Mouse (Mus musculus) liver, embryonic 14.5 days (tissue): Measurements from ENCODE around the gene Col18a1. TPM values are rescaled to one million over a fixed set of nuclear protein-coding genes. Genes with fewer than 3 reads are reported as not detected.
A peak's percentile ranks its signal among the peaks of the same experiment; 100 is the strongest.

ENCODE experiments used
- ATAC-seq: fragments of 200-750 bp; cut with Nextera tagmentation; 2 replicates; pipeline ENCODE4 v1.8.0; 2017; ENCODE audit warnings: moderate number of reproducible peaks, mild to moderate bottlenecking, moderate library complexity; ENCODE audit not compliant: insufficient read depth
- DNase-seq, 3 experiments: peaks; one replicate each; pipeline ENCODE4 v3.0.0-alpha.2; 2012 to 2013; ENCODE audit warnings: low read depth in 3 of 3, low spot score in 3 of 3
- H3K27ac ChIP-seq: fragments of 300-500 bp; sonication (generic); 2 replicates; pipeline ENCODE4 v1.5.1; 2014; ENCODE audit warnings: moderate library complexity, mild to moderate bottlenecking, control low read depth, inconsistent platforms
- H3K27me3 ChIP-seq: fragments of 300-500 bp; sonication (generic); 2 replicates; pipeline ENCODE4 v1.6.1; 2014; ENCODE audit warnings: mild to moderate bottlenecking, low read length, moderate library complexity; ENCODE audit not compliant: control insufficient read depth, insufficient read depth
- H3K36me3 ChIP-seq: fragments of 300-500 bp; sonication (generic); replicated peaks from 2 replicates; pipeline ENCODE4 v1.6.1; 2014; ENCODE audit warnings: low read depth; ENCODE audit not compliant: control insufficient read depth, insufficient read depth
- H3K4me1 ChIP-seq, 2 experiments: fragments of 200-500 bp in 1 of 2; fragments of 300-500 bp in 1 of 2; sonication (generic) in 1 of 2; replicated peaks; 2 replicates each; pipeline ENCODE4 v1.6.1; 2012 to 2014; ENCODE audit warnings: antibody characterized with exemption in 1 of 2, inconsistent platforms in 1 of 2, low read length in 1 of 2; ENCODE audit not compliant: control insufficient read depth in 2 of 2, insufficient read depth in 2 of 2
- H3K4me2 ChIP-seq: fragments of 300-500 bp; sonication (generic); 2 replicates; pipeline ENCODE4 v1.6.1; 2014; ENCODE audit warnings: low read depth, mild to moderate bottlenecking, control low read depth, moderate library complexity
- H3K4me3 ChIP-seq, 2 experiments: fragments of 200-500 bp in 1 of 2; fragments of 300-500 bp in 1 of 2; sonication (generic) in 1 of 2; 2 replicates each; pipeline ENCODE4 v1.5.1; 2012 to 2014; ENCODE audit warnings: low read depth in 2 of 2, low read length in 2 of 2, mild to moderate bottlenecking in 2 of 2, control low read depth in 1 of 2, inconsistent platforms in 1 of 2, moderate library complexity in 1 of 2; ENCODE audit not compliant: insufficient read depth in 1 of 2
- H3K9ac ChIP-seq: fragments of 300-500 bp; sonication (generic); replicated peaks from 2 replicates; pipeline ENCODE4 v1.6.1; 2014; ENCODE audit warnings: mild to moderate bottlenecking, control low read depth, moderate library complexity
- H3K9me3 ChIP-seq: fragments of 300-500 bp; sonication (generic); 2 replicates; pipeline ENCODE4 v1.6.1; 2016; ENCODE audit warnings: low read length, mixed read lengths; ENCODE audit not compliant: control insufficient read depth
- CTCF ChIP-seq: IDR thresholded peaks from 2 replicates; pipeline ENCODE4 v1.5.1; 2016; ENCODE audit warnings: antibody characterized with exemption, low read depth, control low read depth
- EP300 ChIP-seq: IDR thresholded peaks from 2 replicates; pipeline ENCODE4 v1.6.1; 2016; ENCODE audit warnings: antibody characterized with exemption, low read depth
- WGBS: fragments of 180-500 bp; shearing (Covaris S2); extraction: QIAGEN DNeasy Blood & Tissue Kit; methylation state at CpG from one replicate; pipeline ENCODE4 v1.1.7; 2014; ENCODE audit not compliant: insufficient replicate concordance; 5-methylcytosine and 5-hydroxymethylcytosine counted together
- polyA plus RNA-seq, 2 experiments: library from polyadenylated mRNA; depleted of rRNA in 1 of 2; stranded (reverse) in 1 of 2; unstranded in 1 of 2; fragments of >200 nt; fragmentation: Nextera tagmentation in 1 of 2; extraction: Ambion mirVana in 1 of 2; gene quantifications; 2 replicates each; pipeline versions ENCODE4 v1.2.1 to v1.2.3; 2012 to 2014

Gene Col18a1
- polyA plus RNA-seq, 2 experiments, result 24.6 to 31.4 TPM

GRCm38 (mm10) chr10:77187427-77187826 is 21.1 kb upstream of the Col18a1 start:
- Histone ChIP-seq H3K9ac (no peak overlapping the region), H3K27me3 (no peaks in the 10 kb centered on the region; the same call in 1 of the 2 replicates), H3K4me3 (no peak overlapping the region), H3K36me3 (no peaks in the 10 kb centered on the region), H3K9me3 (no peaks in the 10 kb centered on the region), H3K4me1 (peaks cover 0 to 12% of the 10 kb centered on the region in 2 experiments; a peak in 2 of 4 replicates), H3K27ac (no peak overlapping the region), H3K4me2 (no peak overlapping the region)
- DNase-seq (no peak), ATAC-seq (no peak)
- WGBS, result 20% methylated on average over 7 of the region's 7 CpGs
- TF ChIP-seq CTCF (no peak), EP300 (no peak)

DNA sequence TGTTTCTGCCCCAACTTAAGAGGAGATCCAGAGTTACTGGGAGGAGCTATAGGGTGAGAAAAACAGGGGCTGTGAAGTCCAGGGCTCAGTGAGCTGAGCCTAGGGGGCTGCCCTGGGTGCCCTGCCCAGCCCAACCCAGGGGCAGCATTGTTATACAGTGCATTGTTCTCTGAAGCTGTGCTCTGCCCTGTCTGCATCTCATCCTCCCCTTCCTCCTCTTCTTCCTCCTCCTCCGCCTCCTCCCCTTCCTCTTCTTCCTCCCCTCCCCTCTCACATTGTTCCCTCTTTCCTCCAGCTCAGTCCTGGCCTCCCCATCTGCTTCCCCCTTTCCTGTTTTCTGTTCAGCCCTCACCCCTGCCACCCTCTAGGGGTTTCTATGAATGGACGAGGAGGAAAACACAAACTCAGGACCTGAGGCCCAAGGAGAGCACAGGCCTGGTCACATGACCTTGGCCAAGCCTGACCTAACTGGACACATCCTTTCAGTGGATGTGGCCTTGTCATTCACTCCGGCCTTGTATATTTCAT is 16.5 kb upstream of the Col18a1 start:
- Histone ChIP-seq H3K9ac (no peak overlapping the region), H3K9me3 (no peaks in the 10 kb centered on the region), H3K36me3 (no peaks in the 10 kb centered on the region), H3K27me3 (no peaks in the 10 kb centered on the region; the same call in 1 of the 2 replicates), H3K4me2 (no peak overlapping the region), H3K4me1 (peaks cover 0 to 6% of the 10 kb centered on the region in 2 experiments; a peak in 2 of 4 replicates), H3K27ac (no peak overlapping the region), H3K4me3 (no peak overlapping the region)
- WGBS, result 47% methylated on average over 3 of the region's 3 CpGs
- no peak for TF ChIP-seq CTCF
- TF ChIP-seq EP300, result no peak
- no peak for DNase-seq
- peak; percentile 52; the same call in 1 of the 2 replicates for ATAC-seq

DNA sequence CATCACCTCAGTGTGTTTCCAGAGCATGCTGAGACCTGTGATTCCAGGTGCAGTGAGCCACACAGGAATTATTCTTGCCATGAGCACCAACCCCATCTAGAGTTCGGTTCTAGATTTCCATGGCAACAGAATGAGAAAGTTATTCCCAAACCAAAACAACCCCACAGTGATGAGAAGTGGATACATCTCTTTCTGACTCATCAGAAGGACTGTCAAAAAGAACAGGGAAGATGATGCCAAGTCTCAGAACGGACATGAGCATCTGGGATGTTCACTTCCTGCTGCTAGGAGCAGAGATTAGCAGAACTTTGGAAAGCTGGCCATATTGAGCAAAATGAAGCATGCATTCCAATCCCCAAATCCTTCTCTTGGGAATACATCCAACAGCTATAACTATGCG is 13.8 kb upstream of the Col18a1 start:
- Histone ChIP-seq H3K4me3 (no peak overlapping the region), H3K4me1 (0 out of 4 replicates have a peak, but pooled peaks cover 0 to 3% of the 10 kb centered on the region in 2 experiments), H3K4me2 (no peak overlapping the region), H3K9me3 (no peaks in the 10 kb centered on the region), H3K36me3 (no peaks in the 10 kb centered on the region), H3K27me3 (no peaks in the 10 kb centered on the region; the same call in 1 of the 2 replicates), H3K27ac (no peak overlapping the region), H3K9ac (no peak overlapping the region)
- ATAC-seq (no peak), DNase-seq (no peak)
- no peak for TF ChIP-seq EP300
- no peak for TF ChIP-seq CTCF
- 71% methylated on average over 3 of the region's 3 CpGs for WGBS

DNA sequence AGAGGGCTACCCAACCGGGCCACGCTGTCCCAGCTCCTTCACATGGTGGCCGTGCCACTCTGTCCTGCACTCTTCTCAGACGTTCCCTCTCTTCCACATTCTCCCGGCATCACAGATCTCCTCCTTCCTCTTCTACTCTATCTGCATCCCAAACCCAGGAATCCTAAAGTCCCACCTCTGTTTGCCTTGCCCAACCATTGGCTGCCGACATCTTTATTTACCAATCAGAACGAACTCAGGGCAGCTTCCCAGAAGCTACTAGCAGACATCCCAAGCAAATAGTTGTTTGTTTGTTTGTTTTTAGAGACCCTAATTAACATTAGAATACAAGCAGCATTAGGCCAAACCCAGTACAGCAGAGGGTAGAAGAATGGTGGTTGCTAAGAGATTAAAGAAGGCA is 12.3 kb upstream of the Col18a1 start:
- 0 out of 4 replicates have a peak, but pooled peaks cover 0 to 3% of the 10 kb centered on the region in 2 experiments for H3K4me1 ChIP-seq
- no peak for ATAC-seq
- H3K27ac ChIP-seq, result no peak overlapping the region
- no peak overlapping the region for H3K9ac ChIP-seq
- no peak overlapping the region for H3K4me3 ChIP-seq
- DNase-seq, result no peak
- TF ChIP-seq EP300 (no peak), CTCF (no peak)
- no peaks in the 10 kb centered on the region for H3K36me3 ChIP-seq
- no peaks in the 10 kb centered on the region; the same call in 1 of the 2 replicates for H3K27me3 ChIP-seq
- no peaks in the 10 kb centered on the region for H3K9me3 ChIP-seq
- no peak overlapping the region for H3K4me2 ChIP-seq
- 75% methylated on average over 7 of the region's 7 CpGs for WGBS

GRCm38 (mm10) chr10:77170400-77170799 is 4.1 kb upstream of the Col18a1 start:
- H3K9ac ChIP-seq, result no peak overlapping the region
- H3K36me3 ChIP-seq, result no peaks in the 10 kb centered on the region
- no peak overlapping the region for H3K27ac ChIP-seq
- no peaks in the 10 kb centered on the region for H3K9me3 ChIP-seq
- 69% methylated on average over 6 of the region's 6 CpGs for WGBS
- DNase-seq (no peak), ATAC-seq (no peak)
- TF ChIP-seq CTCF (no peak), EP300 (no peak)
- H3K4me1 ChIP-seq, result no peaks in the 10 kb centered on the region; a peak in 1 of 4 replicates
- H3K4me3 ChIP-seq, result no peak overlapping the region
- peaks cover 16% of the 10 kb centered on the region for H3K27me3 ChIP-seq
- H3K4me2 ChIP-seq, result no peak overlapping the region
